Mouse (Mus musculus): ENCODE measurements around the gene Aldh3b2. TPM values are rescaled to one million over a fixed set of nuclear protein-coding genes. Genes with fewer than 3 reads are reported as not detected.
A peak's percentile ranks its signal among the peaks of the same experiment; 100 is the strongest.
"Not testable (repeated sequence)": the region's sequence is repeated elsewhere in the genome, so short reads cannot be mapped to it uniquely, and the experiment has no call there.

The Aldh3b2 gene
- polyA plus RNA-seq, 1 experiment from 2014 or later = 0.51 TPM

DNA sequence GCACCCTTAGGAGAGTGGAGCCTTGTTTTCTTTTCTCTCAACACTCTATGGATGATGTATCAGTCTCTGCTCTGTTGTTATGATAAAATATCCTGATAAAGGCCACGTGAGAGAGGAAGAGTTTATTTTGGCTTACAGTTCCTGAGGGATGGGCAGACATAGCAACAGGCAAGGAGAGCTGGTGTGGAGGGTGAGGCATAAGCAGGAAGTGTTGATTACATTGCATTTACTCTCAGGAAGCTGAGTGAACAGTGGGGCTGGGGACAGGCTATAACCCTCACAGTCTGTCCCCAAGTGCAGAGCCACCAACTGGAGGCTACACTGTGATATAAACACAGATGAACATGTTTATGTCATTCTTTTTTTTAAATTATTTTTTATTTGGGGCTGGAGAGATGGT, 20.0 kb upstream of the Aldh3b2 start:
- ATAC-seq = no peak
- no peaks in the 10 kb centered on the region for H3K9me3 ChIP-seq (ENCODE audit: control insufficient read depth)
- peaks cover 21% of the 10 kb centered on the region for H3K36me3 ChIP-seq (ENCODE audit: control insufficient read depth, insufficient read depth)
- H3K4me2 ChIP-seq (replicated peaks; ENCODE audit: low read depth) = no peak overlapping the region
- no peak overlapping the region for H3K4me3 ChIP-seq (ENCODE audit: low read depth, low read length)
- 41% methylated on average over 1 of the region's 1 CpGs for WGBS
- no peaks in the 10 kb centered on the region for H3K4me1 ChIP-seq (replicated peaks; ENCODE audit: control insufficient read depth, insufficient read depth, low read length)
- no peak for TF ChIP-seq CTCF (IDR thresholded peaks at IDR 0.05; ENCODE audit: low read depth)
- H3K27me3 ChIP-seq (replicated peaks; ENCODE audit: control insufficient read depth, insufficient read depth, low read length) = no peaks in the 10 kb centered on the region
- H3K27ac ChIP-seq (ENCODE audit: low read depth, low read length) = no peak overlapping the region
- no peak overlapping the region for H3K9ac ChIP-seq (ENCODE audit: low read depth, low read length)

DNA sequence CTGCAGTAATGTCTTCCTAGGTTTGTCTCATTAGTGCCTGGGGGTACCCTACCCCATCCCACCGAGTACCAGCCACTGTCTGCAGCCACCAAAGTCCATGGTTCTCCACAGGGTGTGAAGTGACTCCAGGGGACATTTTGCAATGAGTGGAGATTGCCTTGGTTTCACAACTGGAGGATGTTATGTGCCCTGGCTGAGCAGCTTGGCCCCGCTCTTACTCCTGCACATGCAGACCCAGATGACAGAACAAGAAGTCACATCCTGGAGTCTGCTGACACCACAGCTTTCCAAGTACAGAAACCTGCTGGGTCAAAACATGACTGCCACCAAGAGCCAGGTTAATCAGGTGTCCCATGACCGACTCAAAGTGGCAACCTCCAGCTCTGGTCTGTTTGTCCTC, 17.1 kb upstream of the Aldh3b2 start:
- Histone ChIP-seq H3K36me3 (ENCODE audit: control insufficient read depth, insufficient read depth) (no peaks in the 10 kb centered on the region), H3K4me2 (replicated peaks; ENCODE audit: low read depth) (no peak overlapping the region), H3K27ac (ENCODE audit: low read depth, low read length) (no peak overlapping the region), H3K9me3 (ENCODE audit: control insufficient read depth) (no peaks in the 10 kb centered on the region), H3K4me3 (ENCODE audit: low read depth, low read length) (no peak overlapping the region), H3K4me1 (replicated peaks; ENCODE audit: control insufficient read depth, insufficient read depth, low read length) (no peaks in the 10 kb centered on the region), H3K27me3 (replicated peaks; ENCODE audit: control insufficient read depth, insufficient read depth, low read length) (no peaks in the 10 kb centered on the region), H3K9ac (ENCODE audit: low read depth, low read length) (no peak overlapping the region)
- WGBS = 57% methylated on average over 3 of the region's 3 CpGs
- ATAC-seq = peak; percentile 54
- TF ChIP-seq CTCF (IDR thresholded peaks at IDR 0.05; ENCODE audit: low read depth) = no peak

DNA sequence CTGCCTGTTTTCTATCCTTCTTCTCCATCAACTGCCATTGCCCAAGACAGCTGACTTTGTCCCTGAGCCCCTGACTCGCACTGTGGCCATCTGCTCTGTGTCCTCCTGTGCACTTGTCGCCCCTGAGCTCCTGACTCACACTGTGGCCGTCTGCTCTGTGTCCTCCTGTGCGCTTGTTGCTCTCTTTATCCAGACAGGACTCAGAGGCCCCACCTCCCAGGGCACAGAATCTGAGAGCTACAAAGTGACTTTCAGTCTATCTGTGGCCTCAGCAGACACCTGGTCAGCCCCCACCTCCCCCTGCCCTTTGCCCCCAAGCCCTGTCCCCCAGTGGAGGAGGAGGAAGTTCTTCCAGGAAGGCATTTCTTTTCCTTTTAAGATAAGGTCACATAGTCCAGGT, 16.3 kb upstream of the Aldh3b2 start:
- ATAC-seq = peak; percentile 60
- Histone ChIP-seq H3K36me3 (ENCODE audit: control insufficient read depth, insufficient read depth) (no peaks in the 10 kb centered on the region), H3K9me3 (ENCODE audit: control insufficient read depth) (no peaks in the 10 kb centered on the region), H3K4me1 (replicated peaks; ENCODE audit: control insufficient read depth, insufficient read depth, low read length) (no peaks in the 10 kb centered on the region), H3K9ac (ENCODE audit: low read depth, low read length) (no peak overlapping the region), H3K4me3 (ENCODE audit: low read depth, low read length) (no peak overlapping the region), H3K4me2 (replicated peaks; ENCODE audit: low read depth) (no peak overlapping the region), H3K27me3 (replicated peaks; ENCODE audit: control insufficient read depth, insufficient read depth, low read length) (no peaks in the 10 kb centered on the region), H3K27ac (ENCODE audit: low read depth, low read length) (no peak overlapping the region)
- WGBS = 22% methylated on average over 4 of the region's 4 CpGs
- TF ChIP-seq CTCF (IDR thresholded peaks at IDR 0.05; ENCODE audit: low read depth) = no peak

DNA sequence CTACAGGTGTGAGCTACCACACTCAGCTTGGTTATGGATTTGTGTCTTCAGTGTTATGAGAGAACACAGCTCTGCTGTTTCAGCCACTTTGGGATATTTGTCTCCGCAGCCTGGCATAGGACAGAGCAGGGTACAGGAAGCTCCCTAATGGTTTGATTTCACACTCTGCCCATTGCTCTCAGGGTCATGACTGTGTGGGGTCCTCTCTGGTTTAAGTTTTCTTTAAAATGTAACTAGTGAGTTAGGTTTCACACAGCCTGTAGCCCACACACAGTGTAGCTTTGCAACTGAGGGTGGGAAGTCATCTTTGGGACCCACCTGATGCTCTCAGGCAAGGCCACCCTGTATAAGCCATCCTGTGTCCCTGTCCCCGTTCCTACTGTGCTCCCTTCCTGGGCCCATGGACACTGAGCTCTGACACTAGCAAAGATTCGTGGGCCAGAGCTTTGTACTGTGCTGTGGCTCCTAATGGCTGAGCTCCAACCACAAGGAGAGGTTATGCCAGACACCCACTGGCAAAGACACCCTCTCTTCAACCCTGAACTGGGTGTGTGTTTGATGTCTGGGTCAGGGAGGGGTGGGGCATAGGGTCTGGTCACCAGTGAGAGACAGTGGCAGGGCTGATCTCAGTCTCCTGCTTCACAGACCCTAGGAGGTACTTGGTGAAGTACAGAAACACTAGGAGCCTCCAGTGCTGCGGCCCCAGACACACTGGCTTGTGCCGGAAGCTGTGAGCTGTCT, 14.7 kb upstream of the Aldh3b2 start:
- not testable (repeated sequence) for H3K36me3 ChIP-seq (ENCODE audit: control insufficient read depth, insufficient read depth); H3K27ac ChIP-seq (ENCODE audit: low read depth, low read length); H3K9me3 ChIP-seq (ENCODE audit: control insufficient read depth); H3K4me3 ChIP-seq (ENCODE audit: low read depth, low read length); H3K4me2 ChIP-seq (replicated peaks; ENCODE audit: low read depth); ATAC-seq; H3K27me3 ChIP-seq (replicated peaks; ENCODE audit: control insufficient read depth, insufficient read depth, low read length); H3K4me1 ChIP-seq (replicated peaks; ENCODE audit: control insufficient read depth, insufficient read depth, low read length); H3K9ac ChIP-seq (ENCODE audit: low read depth, low read length)
- 87% methylated on average over 5 of the region's 5 CpGs for WGBS

DNA sequence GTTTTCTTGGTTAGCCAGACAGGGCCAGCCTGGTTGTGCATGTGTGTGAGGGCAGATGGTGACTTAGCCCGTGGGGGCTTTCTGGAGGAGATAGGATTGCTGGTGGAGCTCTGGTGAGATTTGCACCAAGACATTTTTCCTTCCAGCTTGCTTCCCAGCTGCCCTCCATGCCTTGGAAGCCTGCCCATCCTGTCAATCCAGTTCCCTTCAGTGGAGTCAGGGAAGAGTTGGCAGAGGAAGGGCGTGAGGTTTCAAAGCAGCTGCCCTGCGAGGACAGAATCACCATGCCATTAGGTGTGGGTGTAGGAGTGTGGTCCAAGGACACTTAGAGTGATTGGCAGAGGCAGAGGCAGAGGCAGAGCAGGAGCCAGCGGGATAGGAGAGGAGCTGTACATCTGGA, 13.7 kb upstream of the Aldh3b2 start, which contains the start of gene Aldh3b3:
Gene Aldh3b3, plus strand, starts transcription at position 176 of the 400 bp plus-strand sequence.
- no peak for TF ChIP-seq CTCF (IDR thresholded peaks at IDR 0.05; ENCODE audit: low read depth)
- WGBS = 62% methylated on average over 4 of the region's 4 CpGs
- H3K4me3 ChIP-seq (ENCODE audit: low read depth, low read length) = no peak within 1 kb of the TSS
- ATAC-seq = no peak
- H3K4me2 ChIP-seq (replicated peaks; ENCODE audit: low read depth) = no peak within 1 kb of the TSS
- H3K9me3 ChIP-seq (ENCODE audit: control insufficient read depth) = no peaks in the 10 kb centered on the region
- no peaks in the 10 kb centered on the region for H3K27me3 ChIP-seq (replicated peaks; ENCODE audit: control insufficient read depth, insufficient read depth, low read length)
- H3K4me1 ChIP-seq (replicated peaks; ENCODE audit: control insufficient read depth, insufficient read depth, low read length) = no peaks in the 10 kb centered on the region
- no peak within 1 kb of the TSS for H3K9ac ChIP-seq (ENCODE audit: low read depth, low read length)
- no peaks in the 10 kb centered on the region for H3K36me3 ChIP-seq (ENCODE audit: control insufficient read depth, insufficient read depth)
- H3K27ac ChIP-seq (ENCODE audit: low read depth, low read length) = no peak within 1 kb of the TSS

DNA sequence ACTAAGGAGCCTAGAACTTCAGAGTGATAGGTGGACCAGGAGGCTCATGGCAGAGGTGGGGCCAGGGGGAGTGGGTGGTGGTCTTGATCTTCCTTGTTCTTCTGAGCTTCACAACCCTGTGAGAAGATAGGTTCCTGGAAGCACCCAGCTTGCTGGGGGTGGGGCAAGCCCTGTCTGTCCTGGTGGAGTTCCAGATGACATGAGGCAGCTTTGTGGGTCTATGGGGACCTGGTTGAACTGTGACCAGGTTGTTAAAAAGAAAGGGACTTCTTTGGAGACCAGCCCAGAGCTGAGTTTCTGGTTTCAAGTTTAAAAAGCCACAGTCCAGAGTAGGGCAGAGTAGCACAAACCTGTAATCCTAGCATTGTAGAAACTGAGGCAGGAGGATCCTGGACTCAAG, 13.1 kb upstream of the Aldh3b2 start:
- Histone ChIP-seq H3K9ac (ENCODE audit: low read depth, low read length) (no peak overlapping the region), H3K27me3 (replicated peaks; ENCODE audit: control insufficient read depth, insufficient read depth, low read length) (no peaks in the 10 kb centered on the region), H3K4me1 (replicated peaks; ENCODE audit: control insufficient read depth, insufficient read depth, low read length) (no peaks in the 10 kb centered on the region), H3K4me2 (replicated peaks; ENCODE audit: low read depth) (no peak overlapping the region), H3K9me3 (ENCODE audit: control insufficient read depth) (no peaks in the 10 kb centered on the region), H3K27ac (ENCODE audit: low read depth, low read length) (no peak overlapping the region), H3K4me3 (ENCODE audit: low read depth, low read length) (no peak overlapping the region), H3K36me3 (ENCODE audit: control insufficient read depth, insufficient read depth) (no peaks in the 10 kb centered on the region)
- TF ChIP-seq CTCF (IDR thresholded peaks at IDR 0.05; ENCODE audit: low read depth) = no peak
- no peak for ATAC-seq

DNA sequence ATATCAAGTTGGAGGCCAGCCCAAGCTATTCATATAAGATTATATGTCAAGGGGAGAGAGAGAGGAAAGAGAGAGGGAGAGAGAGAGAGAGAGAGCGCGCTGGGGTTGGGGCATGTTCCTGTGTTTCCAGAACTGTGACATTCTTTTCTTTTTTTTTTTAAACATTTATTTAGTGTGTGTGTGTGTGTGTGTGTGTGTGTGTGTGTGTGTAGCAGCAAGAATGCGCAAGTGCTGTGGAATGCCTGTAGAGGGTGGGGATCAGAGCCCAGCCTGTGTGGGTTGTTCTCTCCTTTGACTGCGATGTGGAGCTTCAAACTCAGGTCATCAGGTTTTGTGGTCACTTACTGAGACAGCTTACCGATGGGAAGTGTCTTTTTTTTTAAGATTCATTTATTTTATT, 11.9 kb upstream of the Aldh3b2 start:
- 80% methylated on average over 5 of the region's 5 CpGs for WGBS
- Histone ChIP-seq H3K4me2 (replicated peaks; ENCODE audit: low read depth) (no peak overlapping the region), H3K36me3 (ENCODE audit: control insufficient read depth, insufficient read depth) (no peaks in the 10 kb centered on the region), H3K9me3 (ENCODE audit: control insufficient read depth) (no peaks in the 10 kb centered on the region), H3K27me3 (replicated peaks; ENCODE audit: control insufficient read depth, insufficient read depth, low read length) (no peaks in the 10 kb centered on the region), H3K9ac (ENCODE audit: low read depth, low read length) (no peak overlapping the region), H3K4me1 (replicated peaks; ENCODE audit: control insufficient read depth, insufficient read depth, low read length) (no peaks in the 10 kb centered on the region), H3K4me3 (ENCODE audit: low read depth, low read length) (no peak overlapping the region), H3K27ac (ENCODE audit: low read depth, low read length) (no peak overlapping the region)
- TF ChIP-seq CTCF (IDR thresholded peaks at IDR 0.05; ENCODE audit: low read depth) = no peak
- no peak for ATAC-seq

DNA sequence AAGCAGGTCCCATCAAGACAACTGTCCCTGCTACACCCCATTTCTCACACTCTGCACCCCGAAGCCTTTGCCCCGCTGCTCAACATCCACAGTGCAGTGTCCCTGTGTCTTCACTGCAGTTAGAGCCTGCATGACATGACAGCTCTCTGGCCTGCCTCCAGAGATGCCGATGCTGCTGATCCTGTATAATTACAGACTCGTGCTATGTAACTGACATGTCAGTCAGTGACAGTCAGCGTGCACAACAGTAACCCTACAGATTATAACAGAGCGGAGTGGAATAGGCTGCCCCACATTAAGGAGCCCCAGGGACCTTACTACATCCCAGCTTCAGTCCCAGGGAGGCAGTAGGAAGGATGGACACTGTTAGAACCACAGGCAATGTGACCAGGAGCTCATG, 10.3 kb upstream of the Aldh3b2 start:
- not testable (repeated sequence) for ATAC-seq; H3K4me3 ChIP-seq (ENCODE audit: low read depth, low read length); H3K4me1 ChIP-seq (replicated peaks; ENCODE audit: control insufficient read depth, insufficient read depth, low read length); H3K9me3 ChIP-seq (ENCODE audit: control insufficient read depth); H3K9ac ChIP-seq (ENCODE audit: low read depth, low read length); H3K4me2 ChIP-seq (replicated peaks; ENCODE audit: low read depth); H3K36me3 ChIP-seq (ENCODE audit: control insufficient read depth, insufficient read depth); H3K27me3 ChIP-seq (replicated peaks; ENCODE audit: control insufficient read depth, insufficient read depth, low read length); H3K27ac ChIP-seq (ENCODE audit: low read depth, low read length)
- 95% methylated on average over 6 of the region's 6 CpGs for WGBS

All from intestine, postnatal 0 days (tissue).